Mouse (Mus musculus) cerebellum, adult 2 months (tissue): ENCODE results near the gene Slc6a20b.

Experiments used
- CTCF ChIP-seq: fragments of 200-500 bp; IDR thresholded peaks from 2 replicates; pipeline ENCODE4 v1.5.1; 2011; ENCODE audit warnings: low read depth, mild to moderate bottlenecking, control low read depth, low read length, moderate library complexity, borderline replicate concordance; ENCODE audit not compliant: insufficient read depth
- POLR2A ChIP-seq: fragments of 200-500 bp; IDR thresholded peaks from 2 replicates; pipeline ENCODE4 v1.6.1; 2011; ENCODE audit warnings: low read length, control low read depth, borderline replicate concordance; ENCODE audit not compliant: insufficient read depth

GRCm38 (mm10) chr9:123632993-123633392 lies 628 bp upstream of the Slc6a20b start:
- TF ChIP-seq CTCF (no peak), POLR2A (no peak)
